Mouse (Mus musculus): Measurements from ENCODE around the gene Terf2ip.

DNA sequence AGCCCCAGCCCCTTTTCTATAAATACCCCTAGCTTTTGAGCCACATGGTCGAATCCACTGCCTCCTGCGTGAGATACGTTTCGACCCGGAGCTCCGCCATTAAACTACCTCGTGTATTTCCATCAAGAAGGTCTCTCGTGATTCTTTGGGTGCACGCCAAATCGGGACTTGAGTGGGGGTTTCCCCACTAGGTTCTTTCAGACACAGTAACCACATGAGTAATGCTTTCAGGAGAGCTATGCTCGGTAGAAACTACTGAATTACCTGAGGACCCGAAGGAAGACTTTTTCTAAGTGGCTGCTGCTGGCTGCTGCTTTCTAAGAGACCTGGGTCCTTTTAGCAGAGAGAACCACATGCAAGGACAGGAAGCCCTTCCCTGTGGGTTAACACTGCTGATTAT is 37.1 kb upstream of the Terf2ip start:
- TF ChIP-seq EP300 (IDR thresholded peaks at IDR 0.05; ENCODE audit: insufficient read depth, low read depth, low read length) (no peak), CTCF (IDR thresholded peaks at IDR 0.05) (no peak), POLR2A (IDR thresholded peaks at IDR 0.05; ENCODE audit: insufficient read depth, low read depth, low read length) (no peak)

Data from heart, adult 2 months (tissue).